Mouse (Mus musculus) G1E (cell line): ENCODE results near the gene Gm4952.
"Not testable (repeated sequence)": the region's sequence is repeated elsewhere in the genome, so short reads cannot be mapped to it uniquely, and the experiment has no call there.

Source experiments
- CTCF ChIP-seq: IDR thresholded peaks from 2 replicates; pipeline ENCODE4 v1.5.1; 2012; ENCODE audit warnings: low read depth, low read length, inconsistent platforms, mixed read lengths
- GATA1 ChIP-seq: IDR thresholded peaks from 2 replicates; pipeline ENCODE4 v1.6.1; 2012; ENCODE audit warnings: borderline replicate concordance, low read length, inconsistent platforms, mixed read lengths
- POLR2AphosphoS5 ChIP-seq: IDR thresholded peaks from 2 replicates; pipeline ENCODE4 v1.6.1; 2012; ENCODE audit warnings: low read depth, low read length, inconsistent platforms; ENCODE audit not compliant: insufficient replicate concordance
- TAL1 ChIP-seq: conservative IDR thresholded peaks from 2 replicates; pipeline ENCODE4 v1.6.1; 2012; ENCODE audit warnings: low read depth, low read length, inconsistent platforms, mixed read lengths

DNA sequence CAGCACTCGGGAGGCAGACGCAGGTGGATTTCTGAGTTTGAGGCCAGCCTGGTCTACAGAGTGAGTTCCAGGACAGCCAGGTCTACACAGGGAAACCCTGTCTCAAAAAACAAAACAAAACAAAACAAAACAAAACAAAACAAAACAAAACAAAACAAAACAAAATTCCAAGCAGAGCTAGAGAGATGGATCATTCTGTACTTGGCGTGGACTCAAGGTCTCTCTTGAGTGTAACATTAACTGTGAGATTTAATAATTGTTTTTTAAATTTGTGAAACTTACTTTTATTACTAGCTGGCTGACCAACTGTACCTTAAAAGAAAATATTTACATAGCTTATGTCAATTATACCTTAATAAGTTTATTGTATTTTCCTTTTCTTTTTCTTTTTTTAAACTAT, 68.8 kb downstream of the Gm4952 start:
- not testable (repeated sequence) for TF ChIP-seq GATA1, CTCF, POLR2AphosphoS5, TAL1
